Mouse (Mus musculus): ENCODE results near the gene Alkbh7.

Gene Alkbh7

GRCm38 (mm10) chr17:56997029-56997667, at the start of gene Alkbh7:
Gene Alkbh7 (plus strand): TSS chr17:56997339.
- peak; percentile 93 to 95 for DNase-seq (ENCODE audit: low read depth in 2 of 2, low spot score in 2 of 2)

- DNase-seq (ENCODE audit: low read depth in 2 of 2, low spot score in 2 of 2), result peak; percentile 74 to 75
Observed at GRCm38 (mm10) chr17:56950915-56951314, 46.2 kb upstream of the Alkbh7 start.

GRCm38 (mm10) chr17:56952639-56953038, 44.5 kb upstream of the Alkbh7 start:
- no peak for DNase-seq (ENCODE audit: low read depth in 2 of 2, low spot score in 2 of 2)

GRCm38 (mm10) chr17:56954871-56955270, 42.3 kb upstream of the Alkbh7 start:
- no peak for DNase-seq (ENCODE audit: low read depth in 2 of 2, low spot score in 2 of 2)

- DNase-seq (ENCODE audit: low read depth in 2 of 2, low spot score in 2 of 2), result peak in 1 of 2 experiments; percentile 13
Observed at GRCm38 (mm10) chr17:56957763-56958429, 39.2 kb upstream of the Alkbh7 start.

- no peak for DNase-seq (ENCODE audit: low read depth in 2 of 2, low spot score in 2 of 2)
Observed at GRCm38 (mm10) chr17:56958667-56959066, 38.5 kb upstream of the Alkbh7 start.

- DNase-seq (ENCODE audit: low read depth in 2 of 2, low spot score in 2 of 2), result no peak
Observed at GRCm38 (mm10) chr17:56961880-56962279, 35.3 kb upstream of the Alkbh7 start.

- no peak for DNase-seq (ENCODE audit: low read depth in 2 of 2, low spot score in 2 of 2)
Observed at GRCm38 (mm10) chr17:56962642-56963405, 34.3 kb upstream of the Alkbh7 start.

- DNase-seq (ENCODE audit: low read depth in 2 of 2, low spot score in 2 of 2), result no peak
Observed at GRCm38 (mm10) chr17:56963646-56964045, 33.5 kb upstream of the Alkbh7 start.

- no peak for DNase-seq (ENCODE audit: low read depth in 2 of 2, low spot score in 2 of 2)
Observed at GRCm38 (mm10) chr17:56969321-56969720, 27.8 kb upstream of the Alkbh7 start.

- DNase-seq (ENCODE audit: low read depth in 2 of 2, low spot score in 2 of 2), result no peak
Observed at GRCm38 (mm10) chr17:56970081-56970480, 27.1 kb upstream of the Alkbh7 start.

- DNase-seq (ENCODE audit: low read depth in 2 of 2, low spot score in 2 of 2), result no peak
Observed at GRCm38 (mm10) chr17:56973956-56974707, 23.0 kb upstream of the Alkbh7 start.

GRCm38 (mm10) chr17:56974708-56975240, 22.4 kb upstream of the Alkbh7 start:
- DNase-seq (ENCODE audit: low read depth in 2 of 2, low spot score in 2 of 2), result no peak

GRCm38 (mm10) chr17:56975391-56975790, 21.7 kb upstream of the Alkbh7 start:
- DNase-seq (ENCODE audit: low read depth in 2 of 2, low spot score in 2 of 2), result no peak

- no peak for DNase-seq (ENCODE audit: low read depth in 2 of 2, low spot score in 2 of 2)
Observed at GRCm38 (mm10) chr17:56976531-56977390, 20.4 kb upstream of the Alkbh7 start.

GRCm38 (mm10) chr17:56979524-56979923, 17.6 kb upstream of the Alkbh7 start:
- DNase-seq (ENCODE audit: low read depth in 2 of 2, low spot score in 2 of 2), result no peak

- DNase-seq (ENCODE audit: low read depth in 2 of 2, low spot score in 2 of 2), result no peak
Observed at GRCm38 (mm10) chr17:56981049-56981448, 16.1 kb upstream of the Alkbh7 start.

GRCm38 (mm10) chr17:56982013-56982412, 15.1 kb upstream of the Alkbh7 start, which contains the start of gene Acer1:
Gene Acer1 (minus strand): TSS chr17:56982126.
- no peak for DNase-seq (ENCODE audit: low read depth in 2 of 2, low spot score in 2 of 2)

GRCm38 (mm10) chr17:56984886-56985285, 12.3 kb upstream of the Alkbh7 start:
- no peak for DNase-seq (ENCODE audit: low read depth in 2 of 2, low spot score in 2 of 2)

- DNase-seq (ENCODE audit: low read depth in 2 of 2, low spot score in 2 of 2), result no peak
Observed at GRCm38 (mm10) chr17:56985656-56986055, 11.5 kb upstream of the Alkbh7 start.

Measured in CD8-positive naive resting alpha-beta T cell, adult 2 months (primary cell).